Mouse (Mus musculus) ES-E14 (cell line): ENCODE results near the gene Slc35d2.

Experiments used
- CHD2 ChIP-seq: IDR thresholded peaks from 2 replicates; pipeline ENCODE4 v1.6.1; 2014; ENCODE audit warnings: mild to moderate bottlenecking, low read depth, low read length, inconsistent platforms
- MAFK ChIP-seq: IDR thresholded peaks from 2 replicates; pipeline ENCODE4 v1.6.1; 2014; ENCODE audit warnings: mild to moderate bottlenecking, low read depth, low read length, inconsistent platforms; ENCODE audit not compliant: insufficient read depth
- ZNF384 ChIP-seq: IDR thresholded peaks from 2 replicates; pipeline ENCODE4 v1.6.1; 2012; ENCODE audit warnings: low read depth, low read length, inconsistent platforms

GRCm38 (mm10) chr13:64117442-64117841 is 11.7 kb downstream of the Slc35d2 start:
- TF ChIP-seq CHD2, result no peak
- no peak for TF ChIP-seq MAFK
- no peak for TF ChIP-seq ZNF384
